Mouse (Mus musculus): ENCODE measurements around the gene Olfr357. TPM values are rescaled to one million over a fixed set of nuclear protein-coding genes. Genes with fewer than 3 reads are reported as not detected.

Gene Olfr357
- not detected in 2 replicates for polyA plus RNA-seq (2015; fragmentation: Nextera tagmentation; extraction: Ambion mirVana)

- H3K36me3 ChIP-seq = no peaks in the 10 kb centered on the region
- H3K9me3 ChIP-seq = no peaks in the 10 kb centered on the region
- WGBS = 31% methylated on average over 1 of the region's 1 CpGs
- H3K4me2 ChIP-seq = no peak within 1 kb of the TSS
- H3K4me3 ChIP-seq = no peak within 1 kb of the TSS
- no peak for ATAC-seq (ENCODE audit: insufficient number of reproducible peaks, low FRiP score, low TSS enrichment, low read depth)
- H3K27me3 ChIP-seq = no peaks in the 10 kb centered on the region
- no peak within 1 kb of the TSS for H3K27ac ChIP-seq
- H3K9ac ChIP-seq = no peak within 1 kb of the TSS
- H3K4me1 ChIP-seq = no peaks in the 10 kb centered on the region
These were observed at the start of gene Olfr357 for GRCm38 (mm10) chr2:36993527-36993926. Gene Olfr357 (plus strand): TSS chr2:36993827.

- Histone ChIP-seq H3K4me2 (no peak overlapping the region), H3K27ac (no peak overlapping the region), H3K4me1 (no peaks in the 10 kb centered on the region), H3K9ac (no peak overlapping the region), H3K27me3 (no peaks in the 10 kb centered on the region), H3K9me3 (no peaks in the 10 kb centered on the region), H3K4me3 (no peak overlapping the region), H3K36me3 (no peaks in the 10 kb centered on the region)
- WGBS = 83% methylated on average over 1 of the region's 1 CpGs
- ATAC-seq (ENCODE audit: insufficient number of reproducible peaks, low FRiP score, low TSS enrichment, low read depth) = no peak
These were observed 3.4 kb downstream of the Olfr357 start for GRCm38 (mm10) chr2:36997030-36997429.

GRCm38 (mm10) chr2:37009235-37009634 is 15.6 kb downstream of the Olfr357 start, which contains the start of gene Olfr358:
Gene Olfr358 (minus strand): TSS chr2:37009335.
- Histone ChIP-seq H3K27ac (no peak within 1 kb of the TSS), H3K9me3 (no peaks in the 10 kb centered on the region), H3K36me3 (no peaks in the 10 kb centered on the region), H3K27me3 (no peaks in the 10 kb centered on the region), H3K4me2 (no peak within 1 kb of the TSS), H3K4me1 (no peaks in the 10 kb centered on the region), H3K4me3 (no peak within 1 kb of the TSS), H3K9ac (no peak within 1 kb of the TSS)
- ATAC-seq (ENCODE audit: insufficient number of reproducible peaks, low FRiP score, low TSS enrichment, low read depth) = no peak

Other genes starting within 250 kb of the Olfr357 start
- gene Olfr348, start 209.6 kb upstream of the Olfr357 start, polyA plus RNA-seq (2015; fragmentation: Nextera tagmentation; extraction: Ambion mirVana) = not detected in 2 replicates
- gene Olfr50, start 203.3 kb upstream of the Olfr357 start, polyA plus RNA-seq (2015; fragmentation: Nextera tagmentation; extraction: Ambion mirVana) = not detected in 2 replicates
- not detected in 2 replicates for gene Olfr3, start 176.8 kb upstream of the Olfr357 start, polyA plus RNA-seq (2015; fragmentation: Nextera tagmentation; extraction: Ambion mirVana)
- not detected in 2 replicates for gene Olfr350, start 147.5 kb upstream of the Olfr357 start, polyA plus RNA-seq (2015; fragmentation: Nextera tagmentation; extraction: Ambion mirVana)
- gene Olfr351, start 131.2 kb upstream of the Olfr357 start, polyA plus RNA-seq (2015; fragmentation: Nextera tagmentation; extraction: Ambion mirVana) = not detected in 2 replicates
- not detected in 2 replicates for gene Olfr352, start 125.4 kb upstream of the Olfr357 start, polyA plus RNA-seq (2015; fragmentation: Nextera tagmentation; extraction: Ambion mirVana)
- not detected in 2 replicates for gene Olfr353, start 100.9 kb upstream of the Olfr357 start, polyA plus RNA-seq (2015; fragmentation: Nextera tagmentation; extraction: Ambion mirVana)
- not detected in 2 replicates for gene Olfr354, start 88.1 kb upstream of the Olfr357 start, polyA plus RNA-seq (2015; fragmentation: Nextera tagmentation; extraction: Ambion mirVana)
- gene Olfr355, start 64.9 kb upstream of the Olfr357 start, polyA plus RNA-seq (2015; fragmentation: Nextera tagmentation; extraction: Ambion mirVana) = not detected in 2 replicates
- not detected in 2 replicates for gene Olfr356, start 56.7 kb upstream of the Olfr357 start, polyA plus RNA-seq (2015; fragmentation: Nextera tagmentation; extraction: Ambion mirVana)
- not detected in 2 replicates for gene Olfr358, start 15.5 kb downstream of the Olfr357 start, polyA plus RNA-seq (2015; fragmentation: Nextera tagmentation; extraction: Ambion mirVana)
- not detected in 2 replicates for gene Olfr360, start 71.9 kb downstream of the Olfr357 start, polyA plus RNA-seq (2015; fragmentation: Nextera tagmentation; extraction: Ambion mirVana)
- gene Olfr361, start 95.5 kb downstream of the Olfr357 start, polyA plus RNA-seq (2015; fragmentation: Nextera tagmentation; extraction: Ambion mirVana) = not detected in 2 replicates
- gene Olfr362, start 124.1 kb downstream of the Olfr357 start, polyA plus RNA-seq (2015; fragmentation: Nextera tagmentation; extraction: Ambion mirVana) = not detected in 2 replicates
- gene Olfr364-ps1, start 145.5 kb downstream of the Olfr357 start, polyA plus RNA-seq (2015; fragmentation: Nextera tagmentation; extraction: Ambion mirVana) = not detected in 2 replicates
- not detected in 2 replicates for gene Olfr365, start 194.4 kb downstream of the Olfr357 start, polyA plus RNA-seq (2015; fragmentation: Nextera tagmentation; extraction: Ambion mirVana)
- gene Olfr366, start 217.7 kb downstream of the Olfr357 start, polyA plus RNA-seq (2015; fragmentation: Nextera tagmentation; extraction: Ambion mirVana) = not detected in 2 replicates